Mouse (Mus musculus) urinary bladder, postnatal 4 days (tissue): ENCODE measurements around the gene Tmem198.

Experiments
- DNase-seq, 2 experiments: peaks; one replicate each; pipeline ENCODE4 v3.0.0; 2021 to 2022; ENCODE audit warnings: low spot score in 2 of 2

The Tmem198 gene

GRCm38 (mm10) chr1:75516703-75517380 is 37.5 kb downstream of the Tmem198 start:
- DNase-seq: no peak

GRCm38 (mm10) chr1:75517984-75518383 is 38.7 kb downstream of the Tmem198 start:
- no peak for DNase-seq

GRCm38 (mm10) chr1:75518427-75518826 is 39.1 kb downstream of the Tmem198 start:
- DNase-seq: no peak

GRCm38 (mm10) chr1:75519576-75519975 is 40.2 kb downstream of the Tmem198 start:
- DNase-seq: peak in 1 of 2 experiments; percentile 56

GRCm38 (mm10) chr1:75521321-75522031 is 42.1 kb downstream of the Tmem198 start, which contains the start of gene Stk11ip:
Gene Stk11ip, plus strand, starts transcription at chr1:75521529.
- peak; percentile 93 to 94 for DNase-seq

GRCm38 (mm10) chr1:75524679-75525078 is 45.3 kb downstream of the Tmem198 start:
- no peak for DNase-seq

- DNase-seq: no peak
Measured at GRCm38 (mm10) chr1:75530546-75530945, 51.2 kb downstream of the Tmem198 start.

GRCm38 (mm10) chr1:75532280-75533172 is 53.2 kb downstream of the Tmem198 start:
- DNase-seq: no peak

- DNase-seq: no peak
Measured at GRCm38 (mm10) chr1:75533325-75534252, 54.3 kb downstream of the Tmem198 start.
